Mouse (Mus musculus): Measurements from ENCODE around the gene Anpep.

DNA sequence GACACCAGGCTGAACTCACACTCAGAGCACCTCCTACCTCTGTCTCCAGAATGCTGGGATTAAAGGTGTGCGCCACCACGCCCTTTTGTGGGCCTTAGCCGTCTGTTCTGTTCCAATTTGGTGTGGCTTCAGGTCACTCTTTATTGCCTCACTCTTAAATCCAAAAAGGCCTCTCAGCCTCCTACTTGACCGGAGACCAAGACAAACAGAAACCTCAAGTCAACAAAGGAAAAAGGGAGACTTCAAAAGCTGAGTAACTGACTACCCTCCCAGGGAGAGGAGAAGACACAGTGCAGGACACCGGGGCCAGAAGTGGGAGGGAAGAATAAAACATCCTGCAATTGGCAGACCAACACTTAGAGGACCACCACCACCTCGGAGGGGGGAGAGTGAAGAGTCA, 29.7 kb downstream of the Anpep start:
- TF ChIP-seq CTCF (conservative IDR thresholded peaks at IDR 0.05; ENCODE audit: low read length) (no peak), NANOG (IDR thresholded peaks at IDR 0.05; ENCODE audit: borderline replicate concordance, low read length) (no peak)

Measured in E14TG2a.4 (cell line).